In the genomic region with DNA sequence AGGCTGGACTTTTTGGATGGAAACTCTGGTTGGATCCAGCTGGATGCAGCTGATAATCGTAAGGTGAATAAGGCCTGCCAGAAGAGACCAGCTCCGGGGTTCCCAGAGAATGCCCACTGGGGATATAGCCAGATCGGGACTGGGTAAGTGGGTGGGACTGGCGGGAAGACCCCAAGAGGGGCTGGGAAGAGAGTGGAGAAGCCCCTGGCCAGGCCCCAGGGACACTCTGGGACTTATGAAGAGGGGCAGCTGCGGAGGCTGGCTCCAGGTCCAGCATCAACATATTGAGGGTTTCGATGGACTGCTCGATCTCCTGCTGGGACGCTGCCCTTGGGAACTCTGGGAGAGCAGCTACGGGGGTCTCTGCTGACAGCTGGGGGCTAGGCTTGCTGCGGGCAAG, we compare ENCODE assay signal across 15 mouse cellular contexts.
"Had no signal": no experiment of that assay in that cellular context is flagged by ENCODE, and none has a peak within 500 bp of the region (broad histone marks: within the 10 kb centered on the region; RNA-seq: fewer than 3 reads in every experiment).

No protein-coding gene starts in this region.

- DNase-seq: kidney, postnatal 14 days; liver; liver, embryonic 13.5 days; liver, postnatal 0 days; lung, postnatal 14 days; retina, postnatal 1 day; right cerebral cortex, postnatal 4 days; thymus, adult 18-20 months; thymus, postnatal 14 days had no signal

- H3K9ac ChIP-seq: kidney, embryonic 15.5 days; liver, embryonic 13.5 days; liver, postnatal 0 days; lung, embryonic 15.5 days; midbrain, embryonic 12.5 days; neural tube, embryonic 15.5 days had no signal

- H3K27ac ChIP-seq: kidney, embryonic 15.5 days; left cerebral cortex, adult 2 months; liver, embryonic 13.5 days; lung, embryonic 15.5 days; midbrain, embryonic 12.5 days; neural tube, embryonic 15.5 days had no signal

- ATAC-seq: liver, postnatal 0 days had no signal

- H3K9me3 ChIP-seq: kidney, embryonic 15.5 days; liver, embryonic 13.5 days; lung, embryonic 15.5 days; megakaryocyte, embryonic 14.5 days; midbrain, embryonic 12.5 days; neural tube, embryonic 15.5 days had no signal

- H3K4me3 ChIP-seq: kidney, embryonic 15.5 days; left cerebral cortex, adult 2 months; liver, embryonic 13.5 days; lung, embryonic 15.5 days; megakaryocyte, embryonic 14.5 days; midbrain, embryonic 12.5 days; neural tube, embryonic 15.5 days had no signal

- H3K4me2 ChIP-seq: kidney, embryonic 15.5 days; liver, embryonic 13.5 days; lung, embryonic 15.5 days; midbrain, embryonic 12.5 days; neural tube, embryonic 15.5 days had no signal

- H3K27me3 ChIP-seq: kidney, embryonic 15.5 days; liver, embryonic 13.5 days; lung, embryonic 15.5 days; midbrain, embryonic 12.5 days; neural tube, embryonic 15.5 days had no signal

- H3K36me3 ChIP-seq: midbrain, embryonic 12.5 days; neural tube, embryonic 15.5 days had no signal
